Mouse (Mus musculus): ENCODE data around the gene Scrn3.

DNA sequence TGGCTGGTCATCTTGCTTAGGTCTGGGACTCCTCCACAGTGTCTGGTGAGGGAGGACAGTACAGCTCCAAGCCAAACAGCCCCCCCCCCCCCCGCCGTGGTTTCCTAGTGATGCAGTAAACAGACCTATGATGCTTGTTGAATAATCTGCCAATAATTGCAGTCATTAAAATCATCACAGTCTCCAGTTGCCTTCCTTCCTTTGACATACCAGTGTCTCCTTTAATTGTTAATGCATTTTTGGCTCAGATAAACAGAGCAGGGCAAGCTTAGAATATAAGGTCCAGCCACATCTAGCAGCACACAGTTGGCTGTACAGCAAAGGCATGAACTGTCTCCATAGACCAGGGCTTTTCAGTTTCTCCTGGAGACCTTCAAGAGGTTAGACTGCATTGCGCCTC lies 45.2 kb upstream of the Scrn3 start:
- TF ChIP-seq CTCF (IDR thresholded peaks at IDR 0.05; ENCODE audit: insufficient read depth, low read depth, low read length): no peak
- no peak for TF ChIP-seq POLR2A (IDR thresholded peaks at IDR 0.05; ENCODE audit: insufficient read depth, low read depth, low read length)

Measured in olfactory bulb, adult 2 months (tissue).